Mouse (Mus musculus) limb, embryonic 13.5 days (tissue): Measurements from ENCODE around the gene Bicd2. TPM values are rescaled to one million over a fixed set of nuclear protein-coding genes. Genes with fewer than 3 reads are reported as not detected.

Source experiments
- ATAC-seq: fragments of 200-750 bp; cut with Nextera tagmentation; 2 replicates; pipeline ENCODE4 v1.8.0; 2017; ENCODE audit warnings: low read depth, moderate number of reproducible peaks, moderate TSS enrichment; ENCODE audit not compliant: low FRiP score
- H3K27ac ChIP-seq: fragments of 300-500 bp; sonication (generic); 2 replicates; pipeline ENCODE4 v1.5.1; 2015; ENCODE audit warnings: inconsistent platforms, mild to moderate bottlenecking, moderate library complexity
- H3K27me3 ChIP-seq: fragments of 300-500 bp; sonication (generic); 2 replicates; pipeline ENCODE4 v1.6.1; 2015; ENCODE audit warnings: mild to moderate bottlenecking, inconsistent platforms
- H3K36me3 ChIP-seq: fragments of 300-500 bp; sonication (generic); 2 replicates; pipeline ENCODE4 v1.6.1; 2015; ENCODE audit warnings: inconsistent platforms, mild to moderate bottlenecking, moderate library complexity
- H3K4me1 ChIP-seq: fragments of 300-500 bp; sonication (generic); 2 replicates; pipeline ENCODE4 v1.6.1; 2015; ENCODE audit warnings: inconsistent platforms
- H3K4me2 ChIP-seq: fragments of 300-500 bp; sonication (generic); replicated peaks from 2 replicates; pipeline ENCODE4 v1.6.1; 2015; ENCODE audit warnings: inconsistent platforms, mild to moderate bottlenecking, moderate library complexity
- H3K4me3 ChIP-seq: fragments of 300-500 bp; sonication (generic); 2 replicates; pipeline ENCODE4 v1.5.1; 2015; ENCODE audit warnings: moderate library complexity, mild to moderate bottlenecking, inconsistent platforms
- H3K9ac ChIP-seq: fragments of 300-500 bp; sonication (generic); 2 replicates; pipeline ENCODE4 v1.6.1; 2015; ENCODE audit warnings: mild to moderate bottlenecking, inconsistent platforms
- H3K9me3 ChIP-seq: fragments of 300-500 bp; sonication (generic); 2 replicates; pipeline ENCODE4 v1.6.1; 2016; ENCODE audit warnings: inconsistent platforms
- WGBS: fragments of 180-500 bp; shearing (Covaris S2); methylation state at CpG from one replicate; pipeline ENCODE4 v1.1.7; 2015; 5-methylcytosine and 5-hydroxymethylcytosine counted together
- polyA plus RNA-seq: library from polyadenylated mRNA; unstranded; fragments of >200 nt; fragmentation: Nextera tagmentation; extraction: Ambion mirVana; gene quantifications from 2 replicates; pipeline ENCODE4 v1.2.1, GENCODE M21; 2015

Gene Bicd2
- polyA plus RNA-seq, 1 experiment from 2014 or later: 36.6 TPM

GRCm38 (mm10) chr13:49393579-49393978 lies 52.2 kb downstream of the Bicd2 start:
- 90% methylated on average over 1 of the region's 1 CpGs for WGBS
- H3K27me3 ChIP-seq: no peaks in the 10 kb centered on the region

GRCm38 (mm10) chr13:49394886-49395447 lies 53.6 kb downstream of the Bicd2 start:
- Histone ChIP-seq H3K9me3 (no peaks in the 10 kb centered on the region), H3K27me3 (no peaks in the 10 kb centered on the region), H3K27ac (no peak overlapping the region), H3K4me3 (no peak overlapping the region), H3K36me3 (peaks cover 7% of the 10 kb centered on the region; the same call in 1 of the 2 replicates), H3K4me2 (no peak overlapping the region), H3K9ac (no peak overlapping the region), H3K4me1 (no peaks in the 10 kb centered on the region)
- ATAC-seq: no peak
- WGBS: 87% methylated on average over 3 of the region's 3 CpGs

More at GRCm38 (mm10) chr13:49393579-49393978, 52.2 kb downstream of the Bicd2 start:
- Histone ChIP-seq H3K9ac (no peak overlapping the region), H3K4me3 (no peak overlapping the region), H3K4me2 (no peak overlapping the region), H3K36me3 (peaks cover 13% of the 10 kb centered on the region), H3K27ac (no peak overlapping the region), H3K9me3 (no peaks in the 10 kb centered on the region), H3K4me1 (no peaks in the 10 kb centered on the region)
- no peak for ATAC-seq

DNA sequence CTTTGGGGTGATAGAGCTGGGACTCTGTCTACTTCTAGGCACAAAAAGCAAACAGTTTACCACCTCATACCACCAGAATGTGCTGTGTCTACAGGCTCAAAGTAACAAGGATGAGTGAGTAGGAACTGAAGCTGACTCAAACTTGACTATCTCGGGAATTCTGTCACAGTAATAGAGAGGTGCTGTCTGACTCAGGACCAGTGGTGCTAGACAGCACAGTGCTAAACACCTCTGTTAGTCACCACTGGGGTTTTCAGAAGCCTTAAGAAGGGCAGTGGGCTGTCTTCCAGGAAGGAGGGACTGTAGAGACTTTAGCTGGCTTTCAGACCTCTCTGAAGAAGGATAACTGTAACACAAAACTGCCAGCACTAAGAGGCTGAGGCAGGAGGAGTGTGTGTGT lies 55.4 kb downstream of the Bicd2 start:
- Histone ChIP-seq H3K9me3 (no peaks in the 10 kb centered on the region), H3K27ac (no peak overlapping the region), H3K4me1 (no peaks in the 10 kb centered on the region), H3K9ac (no peak overlapping the region), H3K4me2 (no peak overlapping the region), H3K36me3 (no peaks in the 10 kb centered on the region), H3K27me3 (no peaks in the 10 kb centered on the region), H3K4me3 (no peak overlapping the region)
- ATAC-seq: no peak
- 86% methylated on average over 1 of the region's 1 CpGs for WGBS

DNA sequence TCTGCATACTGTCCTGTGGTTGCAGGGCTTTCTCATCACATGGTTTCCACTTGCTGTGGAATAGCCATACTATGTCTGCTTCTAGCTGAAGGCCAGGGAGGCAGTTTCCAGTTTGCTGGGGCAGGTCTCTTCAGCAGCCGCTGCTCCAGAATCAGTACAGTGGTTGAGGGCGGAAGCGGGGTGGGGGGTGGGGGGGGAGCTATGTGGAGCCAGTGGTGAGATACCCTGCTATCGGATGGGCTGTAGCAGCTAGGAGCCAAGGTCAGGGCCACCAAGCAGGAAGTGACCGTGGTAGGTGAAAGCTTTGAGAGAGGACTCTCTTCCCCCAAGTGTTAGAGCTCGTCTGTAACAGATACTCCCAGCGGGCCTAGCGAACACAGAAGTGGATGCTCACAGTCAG lies 56.8 kb downstream of the Bicd2 start:
- WGBS: 87% methylated on average over 8 of the region's 8 CpGs
- Histone ChIP-seq H3K4me3 (no peak overlapping the region), H3K4me2 (no peak overlapping the region), H3K4me1 (no peaks in the 10 kb centered on the region), H3K27me3 (no peaks in the 10 kb centered on the region), H3K9me3 (no peaks in the 10 kb centered on the region), H3K36me3 (no peaks in the 10 kb centered on the region), H3K9ac (no peak overlapping the region), H3K27ac (no peak overlapping the region)
- ATAC-seq: no peak

DNA sequence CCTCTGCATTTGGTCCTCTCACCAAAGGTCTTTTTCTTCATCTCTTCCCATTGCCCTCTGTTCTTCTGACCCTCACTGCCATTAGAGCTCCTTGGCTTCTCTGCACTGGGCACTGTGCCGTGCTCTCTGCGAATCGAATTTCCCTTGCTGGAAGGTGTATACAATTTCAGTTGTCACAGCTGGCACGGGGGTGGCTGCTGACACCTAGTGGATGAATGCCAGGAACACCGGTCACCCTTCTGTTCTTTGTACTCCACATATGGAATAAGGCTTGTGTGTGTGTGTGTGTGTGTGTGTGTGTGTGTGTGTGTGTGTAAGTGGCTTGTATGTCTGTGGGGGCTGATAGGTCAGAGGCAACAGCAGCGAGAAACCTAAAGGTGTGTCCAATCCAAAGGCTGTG lies 58.8 kb downstream of the Bicd2 start:
- Histone ChIP-seq H3K9ac (no peak overlapping the region), H3K4me3 (no peak overlapping the region), H3K27me3 (no peaks in the 10 kb centered on the region), H3K4me2 (no peak overlapping the region), H3K4me1 (no peaks in the 10 kb centered on the region), H3K9me3 (no peaks in the 10 kb centered on the region), H3K36me3 (no peaks in the 10 kb centered on the region), H3K27ac (no peak overlapping the region)
- 41% methylated on average over 6 of the region's 6 CpGs for WGBS
- ATAC-seq: no peak

GRCm38 (mm10) chr13:49402628-49403027 lies 61.2 kb downstream of the Bicd2 start:
- no peaks in the 10 kb centered on the region for H3K4me1 ChIP-seq
- no peak overlapping the region for H3K4me3 ChIP-seq
- H3K4me2 ChIP-seq: no peak overlapping the region
- no peak for ATAC-seq
- no peaks in the 10 kb centered on the region for H3K27me3 ChIP-seq
- no peak overlapping the region for H3K9ac ChIP-seq
- 64% methylated on average over 2 of the region's 2 CpGs for WGBS
- H3K27ac ChIP-seq: no peak overlapping the region
- no peaks in the 10 kb centered on the region for H3K36me3 ChIP-seq
- H3K9me3 ChIP-seq: no peaks in the 10 kb centered on the region

GRCm38 (mm10) chr13:49407795-49408194 lies 66.4 kb downstream of the Bicd2 start:
- no peak overlapping the region for H3K9ac ChIP-seq

GRCm38 (mm10) chr13:49420754-49421605 lies 79.6 kb downstream of the Bicd2 start, which contains the start of gene Ippk:
Gene Ippk (plus strand): TSS chr13:49421249.
- under 1% methylated on average over 69 of the region's 69 CpGs for WGBS

More at GRCm38 (mm10) chr13:49407795-49408194, 66.4 kb downstream of the Bicd2 start:
- Histone ChIP-seq H3K4me1 (no peaks in the 10 kb centered on the region), H3K9me3 (peaks cover 3% of the 10 kb centered on the region; the same call in 1 of the 2 replicates), H3K4me3 (no peak overlapping the region), H3K27ac (no peak overlapping the region), H3K36me3 (no peaks in the 10 kb centered on the region), H3K27me3 (no peaks in the 10 kb centered on the region), H3K4me2 (no peak overlapping the region)
- ATAC-seq: no peak

GRCm38 (mm10) chr13:49421606-49421917 lies 80.2 kb downstream of the Bicd2 start:
- H3K27ac ChIP-seq: no peak overlapping the region
- under 1% methylated on average over 15 of the region's 15 CpGs for WGBS

More at GRCm38 (mm10) chr13:49420754-49421605, 79.6 kb downstream of the Bicd2 start, which contains the start of gene Ippk:
- 0 out of 2 replicates have a peak, but pooled peaks cover 4% of the 10 kb centered on the region for H3K36me3 ChIP-seq
- peak; percentile 99 for ATAC-seq
- peaks cover 23% of the 10 kb centered on the region for H3K4me1 ChIP-seq
- peak within 1 kb of the TSS; percentile 84 for H3K9ac ChIP-seq
- H3K4me2 ChIP-seq: peak within 1 kb of the TSS; percentile 96
- no peaks in the 10 kb centered on the region for H3K9me3 ChIP-seq
- H3K27ac ChIP-seq: peak within 1 kb of the TSS; percentile 72
- H3K4me3 ChIP-seq: peak within 1 kb of the TSS; percentile 87
- H3K27me3 ChIP-seq: no peaks in the 10 kb centered on the region

DNA sequence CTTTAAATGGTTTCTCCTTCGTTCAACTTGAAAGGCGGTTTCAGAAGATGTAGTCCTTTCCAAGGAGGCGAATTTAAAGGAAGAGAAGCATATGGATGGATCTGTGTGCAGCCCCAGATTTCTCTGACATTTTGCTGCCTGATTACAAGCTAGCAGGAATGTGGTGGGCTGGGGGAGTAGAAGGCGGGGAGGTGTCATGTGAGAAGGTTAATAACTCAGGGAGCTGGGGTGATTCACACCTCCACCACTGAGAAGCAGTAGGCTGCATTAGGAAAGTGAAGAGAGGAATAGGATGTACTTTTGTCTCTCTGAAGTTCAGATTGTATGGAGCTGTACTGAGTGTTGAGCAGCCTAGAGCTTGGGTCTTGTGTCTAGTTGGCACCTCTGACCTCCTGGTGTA lies 80.6 kb downstream of the Bicd2 start:
- Histone ChIP-seq H3K27me3 (no peaks in the 10 kb centered on the region), H3K27ac (no peak overlapping the region), H3K9ac (peak overlapping the region; percentile 84), H3K4me2 (peak overlapping the region; percentile 96), H3K36me3 (0 out of 2 replicates have a peak, but pooled peaks cover 4% of the 10 kb centered on the region), H3K9me3 (no peaks in the 10 kb centered on the region), H3K4me3 (peak overlapping the region; percentile 87), H3K4me1 (peaks cover 23% of the 10 kb centered on the region)
- ATAC-seq: no peak
- 19% methylated on average over 4 of the region's 4 CpGs for WGBS

More at GRCm38 (mm10) chr13:49421606-49421917, 80.2 kb downstream of the Bicd2 start:
- H3K4me3 ChIP-seq: peak overlapping the region; percentile 87
- no peaks in the 10 kb centered on the region for H3K27me3 ChIP-seq
- H3K4me1 ChIP-seq: peaks cover 23% of the 10 kb centered on the region
- H3K4me2 ChIP-seq: peak overlapping the region; percentile 96
- peak overlapping the region; percentile 84 for H3K9ac ChIP-seq
- no peaks in the 10 kb centered on the region for H3K9me3 ChIP-seq
- 0 out of 2 replicates have a peak, but pooled peaks cover 4% of the 10 kb centered on the region for H3K36me3 ChIP-seq
- ATAC-seq: peak; percentile 63

GRCm38 (mm10) chr13:49426736-49427135 lies 85.4 kb downstream of the Bicd2 start:
- Histone ChIP-seq H3K4me1 (peaks cover 15% of the 10 kb centered on the region), H3K27me3 (no peaks in the 10 kb centered on the region), H3K4me3 (no peak overlapping the region), H3K9me3 (no peaks in the 10 kb centered on the region), H3K27ac (no peak overlapping the region), H3K36me3 (peaks cover 10% of the 10 kb centered on the region; the same call in 1 of the 2 replicates), H3K9ac (no peak overlapping the region), H3K4me2 (no peak overlapping the region)
- ATAC-seq: no peak
- WGBS: 87% methylated on average over 3 of the region's 3 CpGs

- Histone ChIP-seq H3K4me3 (no peak overlapping the region), H3K27me3 (no peaks in the 10 kb centered on the region), H3K4me1 (peaks cover under 1% of the 10 kb centered on the region), H3K9me3 (no peaks in the 10 kb centered on the region), H3K4me2 (no peak overlapping the region), H3K9ac (no peak overlapping the region), H3K27ac (no peak overlapping the region), H3K36me3 (peaks cover 21% of the 10 kb centered on the region)
- no peak for ATAC-seq
- WGBS: 91% methylated on average over 1 of the region's 1 CpGs
Observed at GRCm38 (mm10) chr13:49428042-49428675, 86.8 kb downstream of the Bicd2 start.
